Mouse (Mus musculus) hindbrain, embryonic 16.5 days (tissue): Measurements from ENCODE around the gene C1qtnf2. TPM values are rescaled to one million over a fixed set of nuclear protein-coding genes. Genes with fewer than 3 reads are reported as not detected.

Source experiments
- polyA plus RNA-seq: library from polyadenylated mRNA; unstranded; fragments of >200 nt; fragmentation: Nextera tagmentation; extraction: Ambion mirVana; gene quantifications from 2 replicates; pipeline ENCODE4 v1.2.1, GENCODE M21; 2015

C1qtnf2 gene
- polyA plus RNA-seq, 1 experiment from 2014 or later = 16.6 TPM

Other genes with a start within 250 kb of the C1qtnf2 start
- 51.0 and 56.3 TPM in 2 replicates for gene Pttg1, start 48.0 kb upstream of the C1qtnf2 start, polyA plus RNA-seq
- gene Slu7, start 40.5 kb upstream of the C1qtnf2 start, polyA plus RNA-seq = 54.4 and 55.2 TPM in 2 replicates
- gene Ccnjl, start 54.5 kb downstream of the C1qtnf2 start, polyA plus RNA-seq = 7.1 and 10.7 TPM in 2 replicates
- 2.2 and 3.3 TPM in 2 replicates for gene 4933415A04Rik, start 112.8 kb downstream of the C1qtnf2 start, polyA plus RNA-seq
- not detected in 2 replicates for gene Fabp6, start 127.3 kb downstream of the C1qtnf2 start, polyA plus RNA-seq
- 12.5 and 20.3 TPM in 2 replicates for gene Pwwp2a, start 207.7 kb downstream of the C1qtnf2 start, polyA plus RNA-seq